Mouse (Mus musculus): Measurements from ENCODE around the gene Scgb1b10. TPM values are rescaled to one million over a fixed set of nuclear protein-coding genes. Genes with fewer than 3 reads are reported as not detected.
"Not testable (repeated sequence)": the region's sequence is repeated elsewhere in the genome, so short reads cannot be mapped to it uniquely, and the experiment has no call there.

Scgb1b10 gene
- polyA plus RNA-seq (2015; fragmentation: Nextera tagmentation; extraction: Ambion mirVana), result not detected in 2 replicates

DNA sequence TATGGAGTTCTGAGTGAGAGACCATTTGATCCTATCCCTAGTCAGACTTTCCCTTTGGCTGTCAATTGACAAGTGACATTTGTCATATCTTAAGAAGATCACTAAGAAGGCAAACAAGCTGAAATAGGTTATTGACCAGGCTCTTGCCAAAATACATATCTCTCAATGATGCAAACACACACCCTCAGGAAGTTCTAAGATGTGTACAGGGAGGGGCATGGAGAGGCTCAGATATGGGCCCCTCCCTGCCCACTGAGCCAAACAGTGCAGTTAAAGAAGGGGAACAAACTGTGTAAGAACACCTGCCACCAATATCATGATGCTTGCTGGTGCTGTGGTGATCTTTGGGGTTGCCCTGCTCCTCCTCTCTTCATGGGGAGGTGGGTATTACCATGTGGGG lies at the start of gene Scgb1b10:
Gene Scgb1b10 (plus strand): TSS at position 301 of the 400 bp plus-strand sequence.
- not testable (repeated sequence) for ATAC-seq (ENCODE audit: insufficient read depth, low FRiP score, low read depth)

More for the DNA sequence above, at the start of gene Scgb1b10:
- H3K4me3 ChIP-seq (replicated peaks); H3K9ac ChIP-seq; H3K4me2 ChIP-seq; H3K27me3 ChIP-seq (replicated peaks); H3K36me3 ChIP-seq; H3K27ac ChIP-seq; H3K4me1 ChIP-seq; H3K9me3 ChIP-seq: not testable (repeated sequence)

Other genes starting within 250 kb of the Scgb1b10 start
- not detected in 2 replicates for gene Scgb2b11, start 110.3 kb downstream of the Scgb1b10 start, polyA plus RNA-seq (2015; fragmentation: Nextera tagmentation; extraction: Ambion mirVana)
- not detected in 2 replicates for gene Scgb1b11, start 122.0 kb downstream of the Scgb1b10 start, polyA plus RNA-seq (2015; fragmentation: Nextera tagmentation; extraction: Ambion mirVana)
- gene Scgb2b12, start 226.4 kb downstream of the Scgb1b10 start, polyA plus RNA-seq (2015; fragmentation: Nextera tagmentation; extraction: Ambion mirVana), result not detected in 2 replicates
- not detected in 2 replicates for gene Scgb1b12, start 233.3 kb downstream of the Scgb1b10 start, polyA plus RNA-seq (2015; fragmentation: Nextera tagmentation; extraction: Ambion mirVana)